Mouse (Mus musculus) myocyte (in vitro differentiated cells): ENCODE results near the gene Scube1. TPM values are rescaled to one million over a fixed set of nuclear protein-coding genes. Genes with fewer than 3 reads are reported as not detected.

Experiments
- H3K27me3 ChIP-seq: one replicate; pipeline ENCODE4 v1.6.1; 2011; ENCODE audit not compliant: control insufficient read depth, insufficient read depth, insufficient read length
- H3K36me3 ChIP-seq: one replicate; pipeline ENCODE4 v1.6.1; 2011; ENCODE audit not compliant: control insufficient read depth, insufficient read depth
- H3K4me2 ChIP-seq: one replicate; pipeline ENCODE4 v1.6.1; 2011; ENCODE audit warnings: low read depth, control low read depth
- H3K4me3 ChIP-seq: one replicate; pipeline ENCODE4 v1.5.1; 2011; ENCODE audit warnings: mild to moderate bottlenecking, control low read depth, moderate library complexity
- H3K79me2 ChIP-seq: one replicate; pipeline ENCODE4 v1.6.1; 2011; ENCODE audit not compliant: control insufficient read depth, insufficient read depth
- H3ac ChIP-seq: one replicate; pipeline ENCODE4 v1.6.1; 2011; ENCODE audit not compliant: control insufficient read depth, insufficient read length
- CEBPB ChIP-seq: IDR thresholded peaks from 2 replicates; pipeline ENCODE4 v1.6.1; 2011; ENCODE audit warnings: mild to moderate bottlenecking, moderate library complexity; ENCODE audit not compliant: poor library complexity, insufficient read depth, severe bottlenecking
- E2F4 ChIP-seq: IDR thresholded peaks from one replicate; pipeline ENCODE4 v1.6.1; 2011; ENCODE audit warnings: mild to moderate bottlenecking, control low read depth, moderate library complexity; ENCODE audit not compliant: insufficient read depth
- MAX ChIP-seq: IDR thresholded peaks from one replicate; pipeline ENCODE4 v1.6.1; 2011; ENCODE audit warnings: low read depth, mild to moderate bottlenecking, control low read depth
- MYOD1 ChIP-seq, 3 experiments: IDR thresholded peaks; one replicate each; pipeline ENCODE4 v1.6.1; 2011; ENCODE audit warnings: control low read depth in 2 of 3, low read depth in 2 of 3, mild to moderate bottlenecking in 2 of 3, moderate library complexity in 1 of 3; ENCODE audit not compliant: insufficient read length in 2 of 3, control insufficient read depth in 1 of 3
- MYOG ChIP-seq, 3 experiments: IDR thresholded peaks; one replicate each; pipeline ENCODE4 v1.6.1; 2011; ENCODE audit warnings: control low read depth in 2 of 3, low read depth in 2 of 3, mild to moderate bottlenecking in 2 of 3; ENCODE audit not compliant: insufficient read length in 2 of 3, control insufficient read depth in 1 of 3, insufficient read depth in 1 of 3
- POLR2A ChIP-seq: IDR thresholded peaks from one replicate; pipeline ENCODE4 v1.6.1; 2011; ENCODE audit warnings: low read depth, mild to moderate bottlenecking, control low read depth, moderate library complexity; ENCODE audit not compliant: insufficient read length
- POLR2AphosphoS2 ChIP-seq: IDR thresholded peaks from one replicate; pipeline ENCODE4 v1.6.1; 2011; ENCODE audit warnings: low read depth, control low read depth; ENCODE audit not compliant: insufficient read length
- REST ChIP-seq: IDR thresholded peaks from one replicate; pipeline ENCODE4 v1.6.1; 2011; ENCODE audit warnings: mild to moderate bottlenecking, control low read depth, moderate library complexity; ENCODE audit not compliant: insufficient read depth, insufficient read length
- SRF ChIP-seq: IDR thresholded peaks from one replicate; pipeline ENCODE4 v1.6.1; 2011; ENCODE audit warnings: low read depth; ENCODE audit not compliant: control insufficient read depth, insufficient read length
- TCF12 ChIP-seq: IDR thresholded peaks from one replicate; pipeline ENCODE4 v1.6.1; 2011; ENCODE audit warnings: mild to moderate bottlenecking, control low read depth; ENCODE audit not compliant: poor library complexity, insufficient read depth, severe bottlenecking
- TCF3 ChIP-seq: IDR thresholded peaks from one replicate; pipeline ENCODE4 v1.6.1; 2011; ENCODE audit warnings: low read depth, control low read depth; ENCODE audit not compliant: insufficient read length
- USF1 ChIP-seq: IDR thresholded peaks from one replicate; pipeline ENCODE4 v1.6.1; 2011; ENCODE audit warnings: low read depth, mild to moderate bottlenecking, control low read depth, moderate library complexity
- polyA plus RNA-seq: library from polyadenylated mRNA; unstranded; fragments of >200 nt; fragmentation: generic; extraction: Trizol; gene quantifications from one replicate; pipeline ENCODE4 v1.2.1, GENCODE M21; 2012; ENCODE audit warnings: missing spikeins

Scube1 gene
- polyA plus RNA-seq, 1 experiment, result not detected

DNA sequence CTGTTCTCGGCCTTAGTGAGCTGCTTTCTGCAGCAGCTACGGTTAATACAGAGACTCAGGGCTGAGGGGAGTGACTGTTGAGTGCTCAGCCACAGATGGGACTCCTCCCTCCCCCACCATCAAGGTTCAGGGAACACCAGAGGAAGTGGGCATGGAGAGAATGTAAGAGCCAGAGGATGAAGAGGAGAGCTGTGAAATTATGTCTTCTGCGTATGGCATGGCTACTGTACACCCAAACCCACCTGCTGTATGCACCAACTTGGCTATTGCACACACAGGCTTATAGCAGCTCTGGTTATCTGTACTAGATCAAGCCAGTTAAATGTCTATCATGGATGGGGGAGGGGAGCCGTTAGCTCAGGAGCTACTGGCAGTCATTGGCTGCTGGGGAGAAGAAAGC is 123.6 kb downstream of the Scube1 start:
- no peak overlapping the region for H3ac ChIP-seq
- H3K36me3 ChIP-seq, result no peaks in the 10 kb centered on the region

DNA sequence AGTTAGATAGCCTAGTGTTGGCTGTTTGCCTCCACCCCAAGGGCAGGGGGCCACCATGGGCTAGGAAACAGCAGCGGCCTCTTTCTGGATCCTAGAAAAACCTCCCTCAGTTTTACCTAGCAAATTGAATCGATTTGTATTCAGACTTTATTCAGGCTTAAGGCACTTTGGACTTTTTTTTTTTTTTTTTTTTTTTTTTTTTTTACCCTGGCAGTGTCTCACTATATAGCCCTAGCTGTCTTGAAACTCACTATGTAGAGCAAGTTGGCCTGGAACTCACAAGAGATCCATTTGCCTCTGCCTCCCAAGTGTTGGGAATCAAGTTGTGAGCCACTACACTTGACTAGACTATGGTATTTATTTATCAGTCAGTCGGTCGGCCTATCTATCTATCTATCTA is 128.0 kb downstream of the Scube1 start:
- Histone ChIP-seq H3K4me3 (no peak overlapping the region), H3ac (no peak overlapping the region), H3K79me2 (peaks cover 30% of the 10 kb centered on the region), H3K4me2 (no peak overlapping the region), H3K27me3 (no peaks in the 10 kb centered on the region), H3K36me3 (no peaks in the 10 kb centered on the region)
- TF ChIP-seq TCF12 (no peak), REST (no peak), TCF3 (no peak), POLR2A (no peak), POLR2AphosphoS2 (no peak), SRF (no peak), E2F4 (no peak), MYOD1 (IDR thresholded peaks at IDR 0.05; ENCODE audit: control insufficient read depth in 1 of 3, insufficient read length in 2 of 3, low read depth in 2 of 3) (no peak)

More for the DNA sequence above, 123.6 kb downstream of the Scube1 start:
- no peak overlapping the region for H3K4me3 ChIP-seq
- H3K27me3 ChIP-seq, result no peaks in the 10 kb centered on the region
- TF ChIP-seq MYOG (IDR thresholded peaks at IDR 0.05; ENCODE audit: control insufficient read depth in 1 of 3, insufficient read depth in 1 of 3, insufficient read length in 2 of 3, low read depth in 2 of 3), result no peak
- no peak for TF ChIP-seq E2F4
- TF ChIP-seq REST, result no peak
- TF ChIP-seq SRF, result no peak
- TF ChIP-seq TCF12, result no peak
- TF ChIP-seq MAX, result no peak
- no peak for TF ChIP-seq TCF3
- TF ChIP-seq MYOD1 (IDR thresholded peaks at IDR 0.05; ENCODE audit: control insufficient read depth in 1 of 3, insufficient read length in 2 of 3, low read depth in 2 of 3), result no peak
- no peak for TF ChIP-seq USF1
- no peak for TF ChIP-seq POLR2A
- no peak for TF ChIP-seq CEBPB
- TF ChIP-seq POLR2AphosphoS2, result no peak
- no peak overlapping the region for H3K4me2 ChIP-seq
- H3K79me2 ChIP-seq, result no peaks in the 10 kb centered on the region

- H3K4me3 ChIP-seq, result peak overlapping the region; percentile 87
- peak overlapping the region; percentile 93 for H3K4me2 ChIP-seq
- H3K36me3 ChIP-seq, result no peaks in the 10 kb centered on the region
- H3K79me2 ChIP-seq, result peaks cover 45% of the 10 kb centered on the region
- H3ac ChIP-seq, result peak overlapping the region; percentile 56
- H3K27me3 ChIP-seq, result no peaks in the 10 kb centered on the region
- TF ChIP-seq SRF, result no peak
- TF ChIP-seq TCF3, result no peak
- no peak for TF ChIP-seq MAX
- no peak for TF ChIP-seq REST
- no peak for TF ChIP-seq POLR2A
- no peak for TF ChIP-seq CEBPB
- TF ChIP-seq MYOG (IDR thresholded peaks at IDR 0.05; ENCODE audit: control insufficient read depth in 1 of 3, insufficient read depth in 1 of 3, insufficient read length in 2 of 3, low read depth in 2 of 3), result no peak
- no peak for TF ChIP-seq E2F4
- no peak for TF ChIP-seq MYOD1 (IDR thresholded peaks at IDR 0.05; ENCODE audit: control insufficient read depth in 1 of 3, insufficient read length in 2 of 3, low read depth in 2 of 3)
- no peak for TF ChIP-seq POLR2AphosphoS2
- no peak for TF ChIP-seq TCF12
- no peak for TF ChIP-seq USF1
These were observed 129.5 kb downstream of the Scube1 start for GRCm38 (mm10) chr15:83595364-83595711.

DNA sequence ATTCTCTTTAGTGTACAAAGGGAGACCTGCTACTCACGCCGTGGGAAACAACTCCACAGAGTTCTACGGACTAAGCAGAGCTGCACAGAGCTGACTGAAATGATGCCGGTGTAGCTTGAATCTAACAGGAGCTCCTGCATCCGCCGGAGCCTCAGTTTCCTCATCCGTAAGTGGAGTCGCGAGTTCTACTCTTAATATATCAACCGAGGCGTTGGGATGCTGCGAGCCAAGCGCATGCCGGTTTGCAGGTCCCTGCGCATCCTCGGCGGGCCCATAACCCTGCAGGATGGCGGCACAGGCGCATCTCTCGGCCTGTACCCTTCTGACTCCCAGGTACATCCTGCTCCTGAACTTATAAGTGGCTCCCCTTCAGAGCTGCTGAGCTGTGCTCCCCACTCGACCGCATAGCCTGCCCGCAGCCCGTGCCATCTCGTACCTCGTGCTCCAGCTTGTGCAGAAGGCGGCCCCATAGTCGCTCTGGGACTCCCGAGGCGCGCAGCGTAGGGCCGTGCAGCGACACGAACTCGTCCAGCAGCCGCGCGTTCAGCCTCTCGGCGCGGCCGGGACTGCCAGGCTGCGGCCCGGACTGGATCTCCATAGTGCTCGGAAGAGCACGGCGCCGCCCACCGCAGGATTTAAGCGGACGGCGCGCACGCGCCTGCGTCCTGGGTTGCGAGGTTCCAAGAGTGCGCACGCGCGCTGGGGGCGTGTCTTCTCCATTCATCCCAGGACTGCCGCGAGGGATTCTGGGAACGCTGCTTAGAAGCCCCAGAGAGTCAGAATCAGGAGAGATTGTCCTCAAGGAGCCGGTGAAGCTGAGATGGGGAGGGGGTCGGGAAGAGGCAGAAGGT is 130.1 kb downstream of the Scube1 start, which contains the start of gene Ttll12:
Ttll12 (minus strand) TSS at position 645 of the 851 bp plus-strand sequence.
- Histone ChIP-seq H3K36me3 (no peaks in the 10 kb centered on the region), H3K79me2 (peaks cover 49% of the 10 kb centered on the region), H3ac (peak within 1 kb of the TSS; percentile 56), H3K4me3 (peak within 1 kb of the TSS; percentile 87), H3K4me2 (peak within 1 kb of the TSS; percentile 98), H3K27me3 (no peaks in the 10 kb centered on the region)
- TF ChIP-seq SRF (no peak), CEBPB (no peak), POLR2AphosphoS2 (peak; percentile 80), MYOG (IDR thresholded peaks at IDR 0.05; ENCODE audit: control insufficient read depth in 1 of 3, insufficient read depth in 1 of 3, insufficient read length in 2 of 3, low read depth in 2 of 3) (peak in 2 of 3 experiments; percentile 13 to 54), TCF12 (no peak), REST (no peak), MYOD1 (IDR thresholded peaks at IDR 0.05; ENCODE audit: control insufficient read depth in 1 of 3, insufficient read length in 2 of 3, low read depth in 2 of 3) (no peak), TCF3 (peak; percentile 6), E2F4 (peak; percentile 46), MAX (no peak), POLR2A (peak; percentile 89), USF1 (no peak)
